Mouse (Mus musculus): ENCODE data around the gene Tgm3. TPM values are rescaled to one million over a fixed set of nuclear protein-coding genes. Genes with fewer than 3 reads are reported as not detected.

Tgm3 gene
- polyA plus RNA-seq, 1 experiment from 2014 or later, result 0.15 TPM

Small RNA genes within 50 kb of the gene (microRNA-seq; reads per million reads assigned to microRNA genes)
- gene Mir6339, result not detected

Other genes starting within 250 kb of the Tgm3 start
- gene Stk35, start 211.8 kb upstream of the Tgm3 start, polyA plus RNA-seq (2015; fragmentation: Nextera tagmentation; extraction: Ambion mirVana), result 10.1 and 10.3 TPM in 2 replicates
- not detected in 2 replicates for gene Tgm6, start 100.1 kb downstream of the Tgm3 start, polyA plus RNA-seq (2015; fragmentation: Nextera tagmentation; extraction: Ambion mirVana)
- gene Snrpb, start 167.1 kb downstream of the Tgm3 start, polyA plus RNA-seq (2015; fragmentation: Nextera tagmentation; extraction: Ambion mirVana), result 632 and 645 TPM in 2 replicates
- not detected in 2 replicates for gene Tmc2, start 182.8 kb downstream of the Tgm3 start, polyA plus RNA-seq (2015; fragmentation: Nextera tagmentation; extraction: Ambion mirVana)